In genomic region chr9:109894413-109895090, GRCm38 (mm10) we compare ENCODE assay signal across 8 mouse cellular contexts. TPM values are rescaled to one million over a fixed set of nuclear protein-coding genes. Genes with fewer than 3 reads are reported as not detected.
DNase-seq lines count a peak whose midpoint lies in the region; ATAC-seq and TF ChIP-seq lines count a peak whose summit lies in the region.

No protein-coding gene starts in this region.

- H3K79me2 ChIP-seq in MEL (ENCODE audit: control insufficient read depth, insufficient read depth, low read length, poor library complexity): no peaks in the 10 kb centered on the region

- H3K4me1 ChIP-seq in MEL (ENCODE audit: control insufficient read depth in 1 of 2, insufficient read depth in 2 of 2, low read length in 2 of 2): no peaks in the 10 kb centered on the region
- peaks cover 17% of the 10 kb centered on the region for H3K4me1 ChIP-seq in cerebellum, adult 2 months (ENCODE audit: control insufficient read depth, insufficient read depth, low read length)
- no peaks in the 10 kb centered on the region for H3K4me1 ChIP-seq in lung, embryonic 14.5 days (ENCODE audit: insufficient read depth)

- peak; percentile 44 to 71 (median 53) for TF ChIP-seq CTCF in MEL (IDR thresholded peaks at IDR 0.05 in 2 of 3, conservative IDR thresholded peaks at IDR 0.05 in 1 of 3; ENCODE audit: control insufficient read depth in 1 of 3, insufficient read depth in 1 of 3, low read depth in 2 of 3, low read length in 3 of 3, poor library complexity in 1 of 3, severe bottlenecking in 1 of 3)
- TF ChIP-seq CTCF in cerebellum, adult 2 months (IDR thresholded peaks at IDR 0.05; ENCODE audit: borderline replicate concordance, insufficient read depth, low read depth, low read length): peak; percentile 67; the same call in 1 of the 2 replicates
- TF ChIP-seq CTCF in lung, embryonic 14.5 days (IDR thresholded peaks at IDR 0.05; ENCODE audit: low read depth): peak; percentile 86

- TF ChIP-seq RAD21 in MEL (IDR thresholded peaks at IDR 0.05; ENCODE audit: low read depth, low read length): peak; percentile 64

- H3K4me2 ChIP-seq in lung, embryonic 14.5 days: no peak overlapping the region

- no peak for TF ChIP-seq EP300 in MEL (IDR thresholded peaks at IDR 0.05; ENCODE audit: low read depth in 1 of 2, low read length in 2 of 2)

- H3K27me3 ChIP-seq in MEL (ENCODE audit: control insufficient read depth in 1 of 2, insufficient read depth in 2 of 2, low read length in 2 of 2): no peaks in the 10 kb centered on the region
- no peaks in the 10 kb centered on the region for H3K27me3 ChIP-seq in cerebellum, adult 2 months (ENCODE audit: control insufficient read depth, insufficient read depth, low read length)
- H3K27me3 ChIP-seq in lung, embryonic 14.5 days (ENCODE audit: insufficient read depth, low read length): no peaks in the 10 kb centered on the region

- no peaks in the 10 kb centered on the region for H3K9me3 ChIP-seq in MEL (replicated peaks; ENCODE audit: insufficient read depth, low read length)
- no peaks in the 10 kb centered on the region for H3K9me3 ChIP-seq in lung, embryonic 14.5 days (ENCODE audit: low read depth, low read length)

- no peak overlapping the region for H3K4me3 ChIP-seq in MEL (ENCODE audit: control insufficient read depth in 1 of 2, insufficient read depth in 1 of 2, low read depth in 2 of 2, low read length in 2 of 2)
- no peak overlapping the region for H3K4me3 ChIP-seq in cerebellum, adult 2 months (replicated peaks; ENCODE audit: insufficient read depth, low read depth, low read length)
- H3K4me3 ChIP-seq in lung, embryonic 14.5 days (ENCODE audit: low read depth, low read length): no peak overlapping the region

- 44% methylated on average over 6 of the region's 6 CpGs for WGBS in cerebellum, adult 2 months
- 15% methylated on average over 6 of the region's 6 CpGs for WGBS in lung, embryonic 14.5 days

- TF ChIP-seq POLR2A in MEL (IDR thresholded peaks at IDR 0.05; ENCODE audit: control insufficient read depth in 1 of 2, insufficient read depth in 1 of 2, low read depth in 1 of 2, low read length in 2 of 2, poor library complexity in 1 of 2): peak in 1 of 2 experiments; percentile 15; a peak in 1 of 4 replicates
- TF ChIP-seq POLR2A in cerebellum, adult 2 months (IDR thresholded peaks at IDR 0.05; ENCODE audit: borderline replicate concordance, insufficient read depth, low read length): no peak

- peak; percentile 98 for ATAC-seq in frontal cortex, adult (ENCODE audit: low TSS enrichment)
- ATAC-seq in hematopoietic stem cell, adult 5-6 weeks (replicated peaks in 1 of 2; ENCODE audit: insufficient read depth in 1 of 2, low FRiP score in 2 of 2, low TSS enrichment in 1 of 2, low read depth in 1 of 2, poor library complexity in 2 of 2, severe bottlenecking in 2 of 2): peak; percentile 92 to 95
- peak; percentile 85 for ATAC-seq in lung, embryonic 14.5 days (ENCODE audit: insufficient read depth)

- peak; percentile 75 for DNase-seq in MEL (ENCODE audit: low read depth, low spot score)
- peak; percentile 40 to 56 for DNase-seq in cerebellum, adult 2 months
- peak; percentile 51 to 67 for DNase-seq in layer of hippocampus, adult 8-10 months (ENCODE audit: low spot score in 2 of 2)
- peak; percentile 92 for DNase-seq in lung, embryonic 14.5 days
- DNase-seq in ovary, postnatal 14 days (ENCODE audit: low spot score): peak; percentile 53
- peak; percentile 68 for DNase-seq in thymus, postnatal 4 days

- no peak overlapping the region for H3K27ac ChIP-seq in MEL (ENCODE audit: control insufficient read depth, low read depth, low read length)
- H3K27ac ChIP-seq in cerebellum, adult 2 months (ENCODE audit: insufficient read depth, low read length): no peak overlapping the region
- H3K27ac ChIP-seq in lung, embryonic 14.5 days (ENCODE audit: low read depth): peak overlapping the region; percentile 63

- peaks cover 0 to 17% of the 10 kb centered on the region in 2 experiments; a peak in 2 of 4 replicates for H3K36me3 ChIP-seq in MEL (ENCODE audit: control insufficient read depth in 1 of 2, insufficient read depth in 2 of 2, low read length in 2 of 2)
- H3K36me3 ChIP-seq in lung, embryonic 14.5 days (ENCODE audit: insufficient read depth): peaks cover 66% of the 10 kb centered on the region

- no peak overlapping the region for H3K9ac ChIP-seq in MEL (ENCODE audit: control insufficient read depth, low read depth, low read length, poor library complexity, severe bottlenecking)
- peak overlapping the region; percentile 0; the same call in 1 of the 2 replicates for H3K9ac ChIP-seq in lung, embryonic 14.5 days

TF ChIP-seq in MEL, 35 proteins besides CTCF, POLR2A, EP300 and RAD21:
- TF ChIP-seq ETS1 (IDR thresholded peaks at IDR 0.05; ENCODE audit: low read depth, low read length) (no peak), SMC3 (IDR thresholded peaks at IDR 0.05; ENCODE audit: low read depth, low read length) (peak; percentile 65), CHD2 (IDR thresholded peaks at IDR 0.05; ENCODE audit: low read length) (no peak), POLR2AphosphoS5 (IDR thresholded peaks at IDR 0.05; ENCODE audit: borderline replicate concordance, low read depth, low read length) (no peak), MXI1 (IDR thresholded peaks at IDR 0.05; ENCODE audit: low read depth, low read length) (no peak)

RNA-seq across cellular contexts. Expression of gene Cdc25a, which starts 19.2 kb away (rescaled TPM):
- 50.6 and 67.4 TPM in 2 replicates for total RNA-seq in MEL (2012; rRNA removed)
- 10 to 100 TPM; 67.2 to 79.4 TPM for polyA plus RNA-seq in MEL (2012; ENCODE audit: insufficient read depth in 1 of 2, insufficient read length in 2 of 2, low read depth in 1 of 2, low replicate concordance in 2 of 2, missing spikeins in 1 of 2)
- polyA plus RNA-seq in cerebellum, adult 2 months (2012; rRNA removed): 9.2 and 9.6 TPM in 2 replicates
- total RNA-seq in hematopoietic stem cell, adult 5-6 weeks (2017): 37.5 and 42.5 TPM in 2 replicates
- total RNA-seq in layer of hippocampus, adult 8-10 months (2022): 1 to 10 TPM; 5.1 to 7.7 (median 6.4) TPM
- 34.0 and 40.4 TPM in 2 replicates for polyA plus RNA-seq in lung, embryonic 14.5 days (2014; fragmentation: Nextera tagmentation; extraction: Ambion mirVana)

RNA-seq across cellular contexts. Expression of gene Map4, which starts 36.7 kb away (rescaled TPM):
- 14.5 and 20.7 TPM in 2 replicates for total RNA-seq in MEL (2012; rRNA removed)
- polyA plus RNA-seq in MEL (2012; ENCODE audit: insufficient read depth in 1 of 2, insufficient read length in 2 of 2, low read depth in 1 of 2, low replicate concordance in 2 of 2, missing spikeins in 1 of 2): 10 to 100 TPM in 1 of 2 experiments, not detected in 1; 47.8 TPM
- polyA plus RNA-seq in cerebellum, adult 2 months (2012; rRNA removed): 559 and 576 TPM in 2 replicates
- total RNA-seq in hematopoietic stem cell, adult 5-6 weeks (2017): 21.2 and 35.4 TPM in 2 replicates
- total RNA-seq in layer of hippocampus, adult 8-10 months (2022): 100 to 1,000 TPM; 568 to 629 (median 583) TPM
- 55.2 and 57.5 TPM in 2 replicates for polyA plus RNA-seq in lung, embryonic 14.5 days (2014; fragmentation: Nextera tagmentation; extraction: Ambion mirVana)

RNA-seq across cellular contexts. Expression of gene Camp, which starts 45.1 kb away (rescaled TPM):
- total RNA-seq in MEL (2012; rRNA removed): not detected in 2 replicates
- under 1 TPM in 1 of 2 experiments, not detected in 1; 0.13 TPM for polyA plus RNA-seq in MEL (2012; ENCODE audit: insufficient read depth in 1 of 2, insufficient read length in 2 of 2, low read depth in 1 of 2, low replicate concordance in 2 of 2, missing spikeins in 1 of 2)
- 0.78 and 1.5 TPM in 2 replicates for polyA plus RNA-seq in cerebellum, adult 2 months (2012; rRNA removed)
- total RNA-seq in hematopoietic stem cell, adult 5-6 weeks (2017): 230 and 773 TPM in 2 replicates
- total RNA-seq in layer of hippocampus, adult 8-10 months (2022): not detected
- 1.2 TPM in 1 of 2 replicates, not detected in the other for polyA plus RNA-seq in lung, embryonic 14.5 days (2014; fragmentation: Nextera tagmentation; extraction: Ambion mirVana)

Comparison
In these comparisons a context has a peak if more than half of its experiments do, and no peak if none do; other contexts are left out.
1. RNA of gene Map4, which starts 36.7 kb away (total RNA-seq): 568 to 629 TPM in layer of hippocampus, adult 8-10 months; 21.2 to 35.4 TPM in hematopoietic stem cell, adult 5-6 weeks and 14.5 to 20.7 TPM in MEL; every median in the first group is over 10 times any median in the second.
2. RNA of gene Camp, which starts 45.1 kb away (total RNA-seq): 230 to 773 TPM in hematopoietic stem cell, adult 5-6 weeks; not detected in MEL and not detected in layer of hippocampus, adult 8-10 months; every median in the first group is over 100 times any median in the second.
3. Peak in every context shown above with its lines, with median percentiles within 50 percentile points of each other: DNase-seq, CTCF ChIP-seq and ATAC-seq.